Mouse (Mus musculus) C2C12 (cell line): ENCODE measurements around the gene Cfdp1. TPM values are rescaled to one million over a fixed set of nuclear protein-coding genes. Genes with fewer than 3 reads are reported as not detected.

Experiments used
- H3K27me3 ChIP-seq: one replicate; pipeline ENCODE4 v1.6.1; 2011; ENCODE audit not compliant: control insufficient read depth, insufficient read depth, insufficient read length
- H3K36me3 ChIP-seq: one replicate; pipeline ENCODE4 v1.6.1; 2011; ENCODE audit not compliant: control insufficient read depth, insufficient read depth
- H3K4me3 ChIP-seq: one replicate; pipeline ENCODE4 v1.5.1; 2011; ENCODE audit warnings: mild to moderate bottlenecking, control low read depth; ENCODE audit not compliant: poor library complexity, insufficient read depth, severe bottlenecking
- H3K79me2 ChIP-seq: one replicate; pipeline ENCODE4 v1.6.1; 2011; ENCODE audit not compliant: control insufficient read depth, insufficient read depth
- H3K79me3 ChIP-seq: one replicate; pipeline ENCODE4 v1.6.1; 2011; ENCODE audit warnings: low read depth, control low read depth
- H3ac ChIP-seq: one replicate; pipeline ENCODE3; 2011; ENCODE audit warnings: low read depth; ENCODE audit not compliant: control insufficient read depth, insufficient read length
- CEBPB ChIP-seq: IDR thresholded peaks from one replicate; pipeline ENCODE4 v1.6.1; 2011; ENCODE audit warnings: low read depth, mild to moderate bottlenecking, control low read depth, moderate library complexity
- CTCF ChIP-seq: IDR thresholded peaks from one replicate; pipeline ENCODE4 v1.5.1; 2011; ENCODE audit not compliant: control insufficient read depth, insufficient read depth, insufficient read length
- FOSL1 ChIP-seq: IDR thresholded peaks from one replicate; pipeline ENCODE4 v1.8.0; 2011; ENCODE audit warnings: mild to moderate bottlenecking, low read length; ENCODE audit not compliant: poor library complexity, insufficient read depth, severe bottlenecking
- MAX ChIP-seq: IDR thresholded peaks from one replicate; pipeline ENCODE4 v1.6.1; 2011; ENCODE audit warnings: mild to moderate bottlenecking, control low read depth
- MYOD1 ChIP-seq: IDR thresholded peaks from one replicate; pipeline ENCODE4 v1.6.1; 2011; ENCODE audit warnings: low read depth; ENCODE audit not compliant: control insufficient read depth, insufficient read length
- MYOG ChIP-seq: IDR thresholded peaks from one replicate; pipeline ENCODE4 v1.6.1; 2011; ENCODE audit not compliant: control insufficient read depth, insufficient read length; ENCODE audit errors: extremely low read depth
- USF1 ChIP-seq: IDR thresholded peaks from one replicate; pipeline ENCODE4 v1.6.1; 2011; ENCODE audit warnings: low read depth, mild to moderate bottlenecking, control low read depth, moderate library complexity
- polyA plus RNA-seq: library from polyadenylated mRNA; unstranded; fragments of >200 nt; fragmentation: generic; extraction: Trizol; gene quantifications from one replicate; pipeline ENCODE4 v1.2.1, GENCODE M21; 2012; ENCODE audit warnings: missing spikeins

Gene Cfdp1
- polyA plus RNA-seq, 1 experiment: 58.8 TPM

DNA sequence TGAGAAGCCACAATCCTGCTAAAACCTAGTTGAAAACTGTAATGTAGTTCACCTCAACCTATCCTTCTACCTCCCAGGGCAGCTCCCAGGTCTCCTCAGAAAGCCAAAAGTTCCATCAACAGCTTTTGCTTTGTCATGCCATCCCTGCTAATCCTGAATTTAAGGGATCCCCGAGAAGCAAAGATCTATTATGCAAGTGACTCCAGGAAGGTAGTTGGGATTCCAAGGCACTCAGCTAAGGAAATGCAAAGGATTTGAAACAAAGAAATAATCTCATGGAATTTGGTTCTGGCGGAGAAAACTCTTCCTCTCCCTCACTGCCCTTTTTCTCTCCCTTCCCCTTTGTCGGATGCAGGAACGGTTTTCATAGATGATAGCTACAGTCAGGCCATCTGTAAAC, 64.9 kb downstream of the Cfdp1 start:
- Histone ChIP-seq H3ac (no peak overlapping the region), H3K4me3 (no peak overlapping the region), H3K79me3 (no peaks in the 10 kb centered on the region), H3K27me3 (no peaks in the 10 kb centered on the region), H3K36me3 (peaks cover 31% of the 10 kb centered on the region), H3K79me2 (no peaks in the 10 kb centered on the region)
- TF ChIP-seq CEBPB: no peak
- no peak for TF ChIP-seq FOSL1
- no peak for TF ChIP-seq MAX
- TF ChIP-seq MYOD1: no peak
- TF ChIP-seq CTCF: no peak
- no peak for TF ChIP-seq USF1
- TF ChIP-seq MYOG: no peak

DNA sequence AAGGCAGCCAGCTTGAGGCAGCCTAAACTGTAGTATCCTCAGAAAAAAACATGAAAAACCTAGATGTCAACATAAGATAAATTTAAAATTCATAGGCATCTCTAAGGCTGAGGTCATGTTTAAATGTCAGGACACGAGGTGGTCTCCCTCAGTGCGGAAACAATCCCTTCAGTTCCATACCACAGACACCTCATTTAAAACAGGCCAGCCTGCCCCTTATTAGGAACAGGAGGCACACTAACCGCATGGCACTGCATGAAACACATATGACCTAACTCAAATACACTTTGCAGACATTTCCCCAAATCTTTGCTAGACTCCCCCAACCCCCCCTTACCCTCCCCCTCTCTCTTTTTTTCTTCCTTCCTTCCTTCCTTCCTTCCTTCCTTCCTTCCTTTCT, 65.6 kb downstream of the Cfdp1 start:
- no peak overlapping the region for H3ac ChIP-seq
- no peaks in the 10 kb centered on the region for H3K79me2 ChIP-seq
- no peaks in the 10 kb centered on the region for H3K79me3 ChIP-seq
- H3K27me3 ChIP-seq: no peaks in the 10 kb centered on the region
- H3K36me3 ChIP-seq: peaks cover 24% of the 10 kb centered on the region
- no peak overlapping the region for H3K4me3 ChIP-seq
- TF ChIP-seq CEBPB (no peak), MYOG (no peak), FOSL1 (no peak), USF1 (no peak), MAX (no peak), MYOD1 (no peak), CTCF (no peak)

DNA sequence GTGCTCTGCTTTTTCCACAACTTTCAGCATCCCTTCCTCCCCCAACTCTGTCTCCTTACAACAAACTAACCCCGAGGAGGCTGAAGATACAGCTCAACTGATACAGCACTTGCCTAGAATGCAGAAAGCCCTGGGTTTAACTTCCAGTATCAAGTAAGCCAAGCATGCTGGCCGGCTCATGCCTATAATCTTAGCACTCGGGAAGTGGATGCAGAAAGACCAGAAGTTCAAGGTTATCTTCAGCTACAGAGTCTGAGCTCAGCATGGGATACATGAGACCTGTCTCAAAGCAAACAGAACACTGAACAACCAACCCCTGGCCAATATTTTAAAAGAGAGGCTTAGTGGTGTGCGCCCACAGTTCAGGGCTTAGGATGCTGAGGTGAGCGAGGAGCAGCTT, 66.0 kb downstream of the Cfdp1 start:
- Histone ChIP-seq H3K79me3 (no peaks in the 10 kb centered on the region), H3ac (no peak overlapping the region), H3K27me3 (no peaks in the 10 kb centered on the region), H3K36me3 (peaks cover 23% of the 10 kb centered on the region), H3K4me3 (no peak overlapping the region), H3K79me2 (no peaks in the 10 kb centered on the region)
- no peak for TF ChIP-seq MYOD1
- no peak for TF ChIP-seq CEBPB
- TF ChIP-seq MAX: no peak
- no peak for TF ChIP-seq FOSL1
- no peak for TF ChIP-seq USF1
- TF ChIP-seq CTCF: no peak
- TF ChIP-seq MYOG: no peak

DNA sequence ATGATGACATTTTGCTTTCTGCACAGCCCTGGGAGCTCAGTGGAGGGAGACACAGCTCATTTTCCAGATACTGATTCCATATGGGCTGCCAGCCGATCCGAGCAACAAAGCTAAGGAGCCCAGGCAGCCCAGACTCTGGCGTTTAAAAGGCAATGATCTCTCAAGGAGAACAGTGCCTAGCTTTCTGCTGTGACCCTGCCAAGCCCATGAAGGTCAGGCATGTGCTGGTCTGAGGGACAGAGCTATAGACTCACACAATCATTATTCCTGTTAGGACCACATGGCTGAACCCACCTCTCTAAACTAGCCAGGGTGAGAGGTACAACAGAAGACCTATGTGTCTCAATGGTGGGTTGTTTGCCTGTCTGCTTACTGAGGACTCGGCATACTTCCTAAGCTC, 66.4 kb downstream of the Cfdp1 start:
- H3K36me3 ChIP-seq: peaks cover 23% of the 10 kb centered on the region
- H3K27me3 ChIP-seq: no peaks in the 10 kb centered on the region
- no peaks in the 10 kb centered on the region for H3K79me2 ChIP-seq
- no peak overlapping the region for H3K4me3 ChIP-seq
- TF ChIP-seq MYOG (no peak), FOSL1 (no peak), MYOD1 (no peak), CTCF (no peak), CEBPB (no peak), USF1 (no peak), MAX (no peak)
- H3K79me3 ChIP-seq: no peaks in the 10 kb centered on the region
- H3ac ChIP-seq: no peak overlapping the region

DNA sequence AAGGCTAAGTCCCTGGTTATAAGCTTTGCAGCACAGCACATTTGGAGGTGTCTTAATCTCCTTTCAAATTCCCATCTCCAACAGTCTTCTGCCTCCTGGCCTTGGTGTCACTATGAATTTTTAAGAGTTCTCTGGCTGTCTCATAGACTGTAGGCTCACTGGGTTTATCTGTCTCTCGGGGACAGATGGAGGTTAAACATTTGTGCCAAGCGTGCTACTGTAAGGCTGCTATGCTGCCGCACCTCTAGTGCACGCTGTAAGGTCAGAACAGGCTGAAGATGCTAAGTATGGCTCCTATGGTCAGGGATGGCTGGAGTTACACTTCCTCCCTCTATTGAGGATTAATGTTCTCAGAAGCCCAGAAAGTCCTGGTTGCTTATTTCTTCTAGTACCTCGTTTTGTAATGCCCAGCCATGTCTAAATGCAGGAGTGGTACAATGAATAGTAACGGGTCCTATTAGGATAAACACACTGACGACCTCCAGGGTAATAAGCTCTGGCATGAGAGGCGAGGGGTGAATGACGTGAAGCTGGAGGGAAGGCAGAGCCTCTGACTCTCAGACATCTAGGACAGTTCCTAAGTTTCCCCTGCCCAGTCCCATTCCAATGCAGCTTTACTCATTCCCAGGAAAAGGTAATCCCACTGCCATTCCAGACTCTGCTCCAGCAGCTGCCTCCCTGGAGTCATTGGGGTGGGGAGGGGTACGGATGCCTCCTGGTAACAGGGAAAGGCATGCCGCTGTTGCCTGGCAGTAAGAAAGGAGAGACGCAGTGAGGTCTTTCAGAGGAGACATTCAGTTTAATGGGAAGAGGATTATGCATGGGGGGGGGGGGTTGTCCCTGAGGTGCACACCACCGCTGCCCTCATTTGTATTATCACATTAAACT, 67.1 kb downstream of the Cfdp1 start:
- no peaks in the 10 kb centered on the region for H3K27me3 ChIP-seq
- H3K79me3 ChIP-seq: no peaks in the 10 kb centered on the region
- H3ac ChIP-seq: no peak overlapping the region
- no peak overlapping the region for H3K4me3 ChIP-seq
- H3K36me3 ChIP-seq: peaks cover 18% of the 10 kb centered on the region
- no peaks in the 10 kb centered on the region for H3K79me2 ChIP-seq
- TF ChIP-seq USF1 (no peak), MAX (no peak), CEBPB (no peak), MYOD1 (no peak), FOSL1 (no peak), MYOG (no peak), CTCF (no peak)
